Mouse (Mus musculus): ENCODE measurements around the gene Adgrb3.

GRCm38 (mm10) chr1:25106679-25107078, 722.8 kb downstream of the Adgrb3 start:
- TF ChIP-seq CTCF (IDR thresholded peaks at IDR 0.05; ENCODE audit: insufficient read depth, low read depth, low read length) (no peak), POLR2A (IDR thresholded peaks at IDR 0.05; ENCODE audit: insufficient read depth, low read depth, low read length) (no peak)

Data from olfactory bulb, adult 2 months (tissue).